Mouse (Mus musculus) cerebellum, adult 2 months (tissue): ENCODE results near the gene Pdha2. TPM values are rescaled to one million over a fixed set of nuclear protein-coding genes. Genes with fewer than 3 reads are reported as not detected.

Experiments
- DNase-seq, 2 experiments: peaks; one replicate each; pipeline ENCODE4 v3.0.0; 2021
- H3K27ac ChIP-seq: fragments of 200-500 bp; 2 replicates; pipeline ENCODE4 v1.5.1; 2012; ENCODE audit warnings: low read length, control low read depth, inconsistent platforms; ENCODE audit not compliant: insufficient read depth
- H3K27me3 ChIP-seq: fragments of 200-500 bp; 2 replicates; pipeline ENCODE4 v1.6.1; 2012; ENCODE audit warnings: inconsistent platforms, mild to moderate bottlenecking, low read length, moderate library complexity; ENCODE audit not compliant: control insufficient read depth, insufficient read depth
- H3K4me1 ChIP-seq: fragments of 200-500 bp; 2 replicates; pipeline ENCODE4 v1.6.1; 2011; ENCODE audit warnings: low read length; ENCODE audit not compliant: control insufficient read depth, insufficient read depth
- H3K4me3 ChIP-seq: fragments of 200-500 bp; replicated peaks from 2 replicates; pipeline ENCODE3; 2011; ENCODE audit warnings: mild to moderate bottlenecking, low read depth, low read length, control low read depth; ENCODE audit not compliant: insufficient read depth
- CTCF ChIP-seq: fragments of 200-500 bp; IDR thresholded peaks from 2 replicates; pipeline ENCODE4 v1.5.1; 2011; ENCODE audit warnings: low read depth, mild to moderate bottlenecking, control low read depth, low read length, moderate library complexity, borderline replicate concordance; ENCODE audit not compliant: insufficient read depth
- POLR2A ChIP-seq: fragments of 200-500 bp; IDR thresholded peaks from 2 replicates; pipeline ENCODE4 v1.6.1; 2011; ENCODE audit warnings: low read length, control low read depth, borderline replicate concordance; ENCODE audit not compliant: insufficient read depth
- WGBS: fragments of 180-500 bp; shearing (Covaris S2); methylation state at CpG from one replicate; pipeline ENCODE4 v1.1.7; 2018; 5-methylcytosine and 5-hydroxymethylcytosine counted together
- polyA plus RNA-seq: library from polyadenylated mRNA; depleted of rRNA; stranded (reverse); fragments of >200 nt; gene quantifications from 2 replicates; pipeline ENCODE4 v1.2.3, GENCODE M21; 2012

Pdha2 gene
- polyA plus RNA-seq, 1 experiment, result not detected

DNA sequence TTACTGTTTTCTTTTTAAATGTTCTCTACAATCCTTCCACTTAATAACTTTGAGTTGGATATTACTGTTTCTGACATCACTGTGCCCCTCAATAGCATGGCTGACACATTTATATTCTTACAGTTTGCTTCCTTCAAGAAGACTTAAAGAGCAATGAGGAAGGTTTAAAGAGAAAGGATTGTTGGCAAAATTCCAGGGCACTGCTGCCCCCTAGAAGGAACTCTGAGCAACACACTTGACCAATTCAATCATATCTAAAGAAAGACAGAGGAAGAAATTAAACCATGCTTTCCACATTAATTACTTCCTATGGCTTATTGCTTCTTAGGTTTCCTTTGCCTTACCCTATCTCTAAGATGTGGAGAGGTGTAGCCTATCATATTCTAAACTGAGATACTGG lies 4.8 kb upstream of the Pdha2 start:
- no peak overlapping the region for H3K27ac ChIP-seq

GRCm38 (mm10) chr3:141216237-141216636 lies 4.1 kb upstream of the Pdha2 start:
- no peak for DNase-seq
- Histone ChIP-seq H3K27ac (no peak overlapping the region), H3K4me3 (no peak overlapping the region), H3K4me1 (peaks cover 4% of the 10 kb centered on the region; the same call in 1 of the 2 replicates), H3K27me3 (no peaks in the 10 kb centered on the region)
- 78% methylated on average over 6 of the region's 6 CpGs for WGBS
- no peak for TF ChIP-seq CTCF
- no peak for TF ChIP-seq POLR2A

More for the DNA sequence above, 4.8 kb upstream of the Pdha2 start:
- H3K27me3 ChIP-seq, result no peaks in the 10 kb centered on the region
- no peak for DNase-seq
- peaks cover 4% of the 10 kb centered on the region; the same call in 1 of the 2 replicates for H3K4me1 ChIP-seq
- TF ChIP-seq POLR2A (no peak), CTCF (no peak)
- no peak overlapping the region for H3K4me3 ChIP-seq

GRCm38 (mm10) chr3:141214789-141215188 lies 2.6 kb upstream of the Pdha2 start:
- H3K27me3 ChIP-seq, result no peaks in the 10 kb centered on the region
- no peak overlapping the region for H3K27ac ChIP-seq
- H3K4me1 ChIP-seq, result peaks cover 4% of the 10 kb centered on the region; the same call in 1 of the 2 replicates
- no peak overlapping the region for H3K4me3 ChIP-seq
- TF ChIP-seq POLR2A (no peak), CTCF (no peak)
- 10% methylated on average over 2 of the region's 2 CpGs for WGBS
- peak in 1 of 2 experiments; percentile 38 for DNase-seq

DNA sequence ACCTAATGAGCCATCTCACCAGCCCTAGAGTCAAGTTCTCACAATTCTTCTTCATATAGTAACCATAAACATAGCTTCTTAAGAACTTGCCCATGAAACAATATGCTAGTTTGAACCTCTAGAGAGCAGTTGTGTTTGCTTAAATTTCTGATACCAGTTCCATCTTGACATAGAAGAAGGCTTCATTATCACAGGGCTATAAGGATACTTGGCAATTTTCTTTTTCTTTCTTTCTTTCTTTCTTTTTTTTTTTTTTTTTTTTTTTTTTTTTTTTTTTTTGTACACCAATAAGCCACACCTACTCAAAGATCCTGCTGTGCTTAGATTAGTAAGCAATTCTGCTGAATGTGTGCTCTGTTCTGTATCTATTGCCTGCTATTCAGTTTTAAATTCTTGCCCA lies 2.0 kb upstream of the Pdha2 start:
- no peak overlapping the region for H3K27ac ChIP-seq
- peaks cover 4% of the 10 kb centered on the region; the same call in 1 of the 2 replicates for H3K4me1 ChIP-seq
- DNase-seq, result no peak
- TF ChIP-seq CTCF, result no peak
- TF ChIP-seq POLR2A, result no peak
- no peak overlapping the region for H3K4me3 ChIP-seq
- no peaks in the 10 kb centered on the region for H3K27me3 ChIP-seq

- H3K27me3 ChIP-seq, result no peaks in the 10 kb centered on the region
- peaks cover 4% of the 10 kb centered on the region; the same call in 1 of the 2 replicates for H3K4me1 ChIP-seq
- DNase-seq, result no peak
- WGBS, result 98% methylated on average over 17 of the region's 17 CpGs
- H3K4me3 ChIP-seq, result no peak overlapping the region
- TF ChIP-seq CTCF (no peak), POLR2A (no peak)
- H3K27ac ChIP-seq, result no peak overlapping the region
Measured at GRCm38 (mm10) chr3:141211644-141212043, 511 bp downstream of the Pdha2 start.

DNA sequence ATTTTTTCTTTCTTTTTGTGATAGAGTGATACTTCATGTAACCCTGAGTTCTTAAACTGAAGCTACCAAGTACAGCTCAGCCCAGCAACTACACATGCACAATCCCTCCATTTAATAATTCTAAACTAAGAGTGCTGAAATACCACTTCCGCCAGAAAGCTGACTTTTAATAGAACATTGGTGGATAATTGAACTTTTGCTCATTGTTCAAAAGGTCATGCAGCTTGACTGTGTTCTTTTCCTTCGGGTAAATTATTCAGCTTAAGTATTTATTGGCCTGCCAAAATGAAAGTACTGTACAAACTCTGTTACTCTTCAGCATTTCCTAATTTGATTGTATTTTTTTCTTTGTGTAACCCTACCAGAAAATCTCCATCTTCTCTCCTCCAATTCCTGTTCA lies 10.4 kb downstream of the Pdha2 start:
- no peaks in the 10 kb centered on the region for H3K27me3 ChIP-seq
- 82% methylated on average over 2 of the region's 2 CpGs for WGBS
- no peak for TF ChIP-seq CTCF
- no peak for TF ChIP-seq POLR2A
- no peak for DNase-seq
- H3K4me1 ChIP-seq, result no peaks in the 10 kb centered on the region
- no peak overlapping the region for H3K27ac ChIP-seq
- H3K4me3 ChIP-seq, result no peak overlapping the region

DNA sequence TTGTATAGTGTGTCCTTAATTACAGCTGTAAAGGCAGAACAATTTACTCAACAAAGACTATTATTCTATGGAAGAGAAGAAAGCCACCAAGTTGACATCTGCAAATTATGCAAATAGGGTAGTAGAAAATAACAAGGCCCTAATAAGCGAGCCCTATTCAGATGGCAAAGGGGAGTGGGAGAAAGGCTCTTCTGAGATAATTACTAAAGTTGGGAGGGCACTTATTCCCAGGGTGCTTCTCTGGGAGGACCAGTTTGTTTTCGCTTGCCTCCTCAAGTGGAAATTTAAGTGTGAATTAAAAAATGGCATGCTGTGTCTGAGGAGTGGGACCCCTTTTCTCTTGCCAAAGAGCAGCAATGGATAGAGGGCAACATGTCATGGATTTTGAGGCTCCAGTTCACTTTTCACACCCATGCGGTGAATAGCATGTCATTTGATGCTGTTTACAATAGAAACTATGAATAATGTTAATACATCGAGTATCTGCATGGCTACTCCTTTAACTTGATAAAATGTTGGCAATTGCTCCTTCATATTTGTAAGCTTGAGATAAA lies 14.8 kb downstream of the Pdha2 start:
- H3K4me3 ChIP-seq, result no peak overlapping the region
- TF ChIP-seq CTCF (no peak), POLR2A (no peak)
- H3K27ac ChIP-seq, result no peak overlapping the region
- H3K27me3 ChIP-seq, result no peaks in the 10 kb centered on the region
- no peak for DNase-seq
- H3K4me1 ChIP-seq, result no peaks in the 10 kb centered on the region
- 58% methylated on average over 4 of the region's 4 CpGs for WGBS

- H3K27ac ChIP-seq, result no peak overlapping the region
- no peaks in the 10 kb centered on the region for H3K4me1 ChIP-seq
- WGBS, result 46% methylated on average over 3 of the region's 3 CpGs
- H3K27me3 ChIP-seq, result no peaks in the 10 kb centered on the region
- no peak overlapping the region for H3K4me3 ChIP-seq
- TF ChIP-seq POLR2A, result no peak
- TF ChIP-seq CTCF, result no peak
- DNase-seq, result no peak
Measured at GRCm38 (mm10) chr3:141191653-141192052, 20.5 kb downstream of the Pdha2 start.
